Mouse (Mus musculus): ENCODE measurements at regions not wholly inside any gene's neighbourhood (a gene's known extent, or its start where the extent isn't known, plus 50 kb on each side); places are given as distances from the start of the nearest gene placed in this dataset. TPM values are rescaled to one million over a fixed set of nuclear protein-coding genes. Genes with fewer than 3 reads are reported as not detected.
A peak's percentile ranks its signal among the peaks of the same experiment; 100 is the strongest.

DNA sequence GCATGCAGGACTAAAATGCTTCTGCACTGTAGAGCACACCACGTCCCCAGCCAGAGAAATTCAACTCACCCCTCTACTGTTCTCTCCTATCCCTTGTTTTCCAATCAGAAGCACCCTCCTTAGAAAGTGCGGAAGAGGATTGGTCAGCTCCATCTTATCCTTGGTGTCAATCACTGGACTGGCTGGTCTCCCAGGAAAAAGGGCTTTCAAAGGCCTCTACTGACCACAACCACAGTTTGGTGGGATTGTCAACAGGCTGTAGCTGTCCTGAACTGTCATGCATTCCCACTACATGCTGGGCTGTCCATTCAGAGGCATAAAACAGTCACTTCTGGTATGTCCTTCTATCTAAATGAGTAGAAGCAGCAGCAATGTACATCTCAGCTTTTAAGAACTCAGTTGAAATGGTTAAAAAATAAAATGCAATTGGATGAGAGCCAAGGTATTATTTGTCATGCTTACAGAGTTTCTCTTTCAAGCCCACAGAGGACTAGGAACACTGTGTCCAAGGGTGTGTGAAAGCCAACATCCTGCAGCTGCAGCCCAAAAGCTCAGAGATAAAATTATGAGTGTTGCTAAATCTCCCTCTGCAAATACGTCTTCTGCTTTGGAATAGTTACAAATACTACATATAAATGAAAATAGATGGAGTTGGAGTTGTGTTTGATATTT lies 101.2 kb upstream of the Tshz3 start:
- TF ChIP-seq CTCF (IDR thresholded peaks at IDR 0.05; ENCODE audit: low read depth) = no peak
- peak; percentile 94 for ATAC-seq (ENCODE audit: insufficient read depth)
- no peaks in the 10 kb centered on the region for H3K27me3 ChIP-seq (ENCODE audit: insufficient read depth, low read length)
- no peaks in the 10 kb centered on the region for H3K36me3 ChIP-seq (ENCODE audit: insufficient read depth)
- H3K9me3 ChIP-seq (ENCODE audit: low read depth, low read length) = peaks cover 11% of the 10 kb centered on the region; the same call in 1 of the 2 replicates
- no peak overlapping the region for H3K4me3 ChIP-seq (ENCODE audit: low read depth, low read length)
- peaks cover 5% of the 10 kb centered on the region; the same call in 1 of the 2 replicates for H3K4me1 ChIP-seq (ENCODE audit: insufficient read depth)
- 57% methylated on average over 3 of the region's 3 CpGs for WGBS
- no peak overlapping the region for H3K4me2 ChIP-seq
- peak; percentile 93 for DNase-seq
- H3K9ac ChIP-seq = no peak overlapping the region
- H3K27ac ChIP-seq (ENCODE audit: low read depth) = peak overlapping the region; percentile 39

DNA sequence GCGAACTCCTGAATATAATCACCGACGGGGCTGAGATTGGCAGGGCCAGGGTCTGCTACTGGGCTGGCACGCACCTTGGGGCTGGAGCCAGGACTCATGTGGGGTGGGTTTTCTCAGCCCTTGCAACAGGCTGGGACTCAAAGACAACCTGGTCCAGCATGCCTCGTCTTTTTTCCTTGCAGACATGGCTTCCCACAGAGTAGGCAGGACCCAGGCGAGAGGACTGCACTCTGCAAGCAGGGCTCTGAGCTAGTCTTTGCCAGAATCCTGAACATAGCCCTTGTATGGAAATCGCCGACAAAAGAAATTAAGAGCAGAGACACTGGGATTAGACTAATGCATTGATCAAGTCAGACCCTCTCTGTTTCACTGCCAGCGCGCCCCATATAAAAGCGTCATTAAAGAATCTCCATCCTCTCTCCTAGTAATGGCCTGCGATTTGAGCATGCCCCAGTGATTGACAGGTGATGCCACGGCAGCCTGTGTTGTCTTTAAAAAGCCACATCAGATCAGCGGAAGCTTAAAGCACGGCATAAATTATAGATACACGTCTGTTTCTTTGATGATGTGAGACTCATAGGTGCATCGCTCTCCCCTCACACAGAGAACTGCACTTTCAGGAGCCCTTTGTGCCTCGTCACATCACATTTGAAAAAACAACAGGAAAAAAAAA lies 92.8 kb upstream of the Tshz3 start:
- Histone ChIP-seq H3K4me1 (ENCODE audit: insufficient read depth) (peaks cover 7% of the 10 kb centered on the region; the same call in 1 of the 2 replicates), H3K27me3 (ENCODE audit: insufficient read depth, low read length) (0 out of 2 replicates have a peak, but pooled peaks cover 3% of the 10 kb centered on the region), H3K4me2 (no peak overlapping the region), H3K9me3 (ENCODE audit: low read depth, low read length) (no peaks in the 10 kb centered on the region), H3K9ac (no peak overlapping the region), H3K4me3 (ENCODE audit: low read depth, low read length) (no peak overlapping the region), H3K36me3 (ENCODE audit: insufficient read depth) (no peaks in the 10 kb centered on the region), H3K27ac (ENCODE audit: low read depth) (no peak overlapping the region)
- ATAC-seq (ENCODE audit: insufficient read depth) = no peak
- DNase-seq = no peak
- no peak for TF ChIP-seq CTCF (IDR thresholded peaks at IDR 0.05; ENCODE audit: low read depth)
- 62% methylated on average over 18 of the region's 18 CpGs for WGBS

DNA sequence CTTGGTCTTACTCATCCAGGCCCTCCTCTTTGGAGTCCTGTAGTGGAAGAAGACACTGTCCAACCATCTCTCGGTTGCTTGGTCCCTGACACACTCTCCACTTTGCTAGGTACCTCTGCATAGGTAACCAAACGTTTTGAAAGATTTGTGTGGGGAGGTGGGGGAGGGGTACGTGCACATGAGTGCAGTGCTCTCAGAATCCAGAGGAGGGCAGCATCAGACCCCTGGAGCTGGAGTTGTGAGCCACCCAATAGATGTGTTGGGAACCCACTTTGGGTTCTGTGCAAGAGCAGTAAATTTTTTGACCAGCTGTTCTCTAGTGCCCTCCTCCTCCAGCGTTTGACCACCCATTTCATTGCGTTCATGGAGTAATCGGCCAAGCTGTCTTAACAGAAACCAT lies 77.7 kb upstream of the Tshz3 start:
- H3K4me2 ChIP-seq = no peak overlapping the region
- WGBS = 64% methylated on average over 6 of the region's 6 CpGs
- no peaks in the 10 kb centered on the region for H3K36me3 ChIP-seq (ENCODE audit: insufficient read depth)
- no peak overlapping the region for H3K27ac ChIP-seq (ENCODE audit: low read depth)
- DNase-seq (no peak), ATAC-seq (ENCODE audit: insufficient read depth) (no peak)
- H3K4me1 ChIP-seq (ENCODE audit: insufficient read depth) = no peaks in the 10 kb centered on the region
- no peak overlapping the region for H3K9ac ChIP-seq
- no peaks in the 10 kb centered on the region for H3K9me3 ChIP-seq (ENCODE audit: low read depth, low read length)
- H3K4me3 ChIP-seq (ENCODE audit: low read depth, low read length) = no peak overlapping the region
- peak; percentile 32; the same call in 1 of the 2 replicates for TF ChIP-seq CTCF (IDR thresholded peaks at IDR 0.05; ENCODE audit: low read depth)
- H3K27me3 ChIP-seq (ENCODE audit: insufficient read depth, low read length) = no peaks in the 10 kb centered on the region

DNA sequence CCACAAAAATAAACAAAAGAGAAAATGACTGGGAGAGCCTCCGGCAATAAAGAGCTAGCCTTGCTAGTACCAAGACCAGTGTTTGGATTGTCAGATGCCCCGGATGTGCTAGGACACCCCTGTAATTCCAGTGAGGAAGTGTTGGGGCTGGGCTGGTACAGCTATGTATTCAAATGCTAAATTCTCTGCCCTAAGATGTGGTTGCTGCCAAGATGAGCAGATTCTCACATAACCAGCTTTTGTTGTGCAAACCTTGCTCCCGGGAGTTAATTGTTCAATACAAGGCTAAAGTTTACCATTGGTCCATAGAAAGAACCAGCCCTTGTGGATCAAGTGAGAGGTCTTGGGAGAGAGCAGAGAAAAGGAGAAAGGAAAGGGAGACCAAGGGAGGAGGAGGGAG lies 53.7 kb upstream of the Tshz3 start:
- no peak overlapping the region for H3K9ac ChIP-seq
- no peak for ATAC-seq (ENCODE audit: insufficient read depth)
- H3K4me2 ChIP-seq = no peak overlapping the region
- WGBS = 47% methylated on average over 3 of the region's 3 CpGs
- H3K27me3 ChIP-seq (ENCODE audit: insufficient read depth, low read length) = no peaks in the 10 kb centered on the region
- DNase-seq = no peak
- no peaks in the 10 kb centered on the region for H3K9me3 ChIP-seq (ENCODE audit: low read depth, low read length)
- no peak overlapping the region for H3K4me3 ChIP-seq (ENCODE audit: low read depth, low read length)
- TF ChIP-seq CTCF (IDR thresholded peaks at IDR 0.05; ENCODE audit: low read depth) = no peak
- H3K27ac ChIP-seq (ENCODE audit: low read depth) = no peak overlapping the region
- no peaks in the 10 kb centered on the region for H3K4me1 ChIP-seq (ENCODE audit: insufficient read depth)
- H3K36me3 ChIP-seq (ENCODE audit: insufficient read depth) = no peaks in the 10 kb centered on the region

Small RNA genes lying in the stretch of these regions (microRNA-seq; reads per million reads assigned to microRNA genes)
- gene Gm25247 (ENCODE audit: borderline number of aligned reads) = not detected

Measured in lung, embryonic 14.5 days (tissue).